In the genomic region with DNA sequence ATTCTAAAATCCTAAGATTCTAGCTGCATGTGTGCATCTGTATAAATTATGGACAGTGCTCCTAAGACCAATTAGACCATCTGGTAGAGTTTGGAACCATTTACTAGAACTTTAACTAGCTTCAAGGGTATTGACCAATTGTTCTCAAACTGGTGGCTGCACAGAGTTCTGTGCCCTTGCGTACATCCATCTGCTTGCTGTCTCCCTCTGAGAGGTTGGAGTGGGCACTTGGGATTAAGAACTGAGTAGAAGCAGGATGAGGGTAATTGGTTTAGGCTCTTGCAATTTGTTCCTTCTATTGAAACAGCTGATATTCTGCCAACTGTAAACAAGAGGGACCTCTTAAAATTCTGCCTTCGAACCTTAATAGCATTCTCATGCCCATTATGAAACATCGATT, we compare ENCODE assay signal across 26 mouse cellular contexts. TPM values are rescaled to one million over a fixed set of nuclear protein-coding genes. Genes with fewer than 3 reads are reported as not detected.
"Had no signal": no experiment of that assay in that cellular context is flagged by ENCODE, and none has a peak within 500 bp of the region (broad histone marks: within the 10 kb centered on the region; RNA-seq: fewer than 3 reads in every experiment).

No protein-coding gene starts in this region.

- H3K4me1 ChIP-seq: liver, embryonic 13.5 days; stomach, embryonic 15.5 days had no signal

- H3K27ac ChIP-seq: left cerebral cortex, adult 2 months; liver, embryonic 13.5 days; midbrain, embryonic 13.5 days; stomach, embryonic 15.5 days had no signal

- H3K27me3 ChIP-seq: liver, embryonic 13.5 days; midbrain, embryonic 13.5 days; stomach, embryonic 15.5 days had no signal

- H3K36me3 ChIP-seq: liver, embryonic 13.5 days; stomach, embryonic 15.5 days had no signal

- H3K9me3 ChIP-seq: liver, embryonic 13.5 days; midbrain, embryonic 13.5 days; stomach, embryonic 15.5 days had no signal

- H3K4me3 ChIP-seq: left cerebral cortex, adult 2 months; liver, embryonic 13.5 days; midbrain, embryonic 13.5 days; stomach, embryonic 15.5 days had no signal

- H3K9ac ChIP-seq: liver, embryonic 13.5 days; midbrain, embryonic 13.5 days; stomach, embryonic 15.5 days had no signal

- ATAC-seq: intestine, embryonic 16.5 days; midbrain, embryonic 13.5 days had no signal

- DNase-seq: kidney, adult 18-20 months; kidney, adult 9 months; kidney, postnatal 14 days; kidney, postnatal 4 days; layer of hippocampus, postnatal 36 days; liver, embryonic 13.5 days; lung, adult 2 months; lung, postnatal 14 days; lung, postnatal 4 days; retina, postnatal 1 day; right cerebral cortex, postnatal 25 days; spleen, adult 18-20 months; thymus, postnatal 25 days had no signal

- H3K4me2 ChIP-seq: liver, embryonic 13.5 days; midbrain, embryonic 13.5 days; stomach, embryonic 15.5 days had no signal

RNA-seq across cellular contexts. Expression of gene Soga3, which starts 11.7 kb away (rescaled TPM):
- total RNA-seq: liver, adult 2 months; megakaryocyte, adult 5-6 weeks; neutrophil, adult 5-6 weeks had no signal
- polyA plus RNA-seq: liver, adult 2 months had no signal

RNA-seq across cellular contexts. Expression of gene Gm49353, which starts 43.5 kb away (rescaled TPM):
- total RNA-seq: liver, adult 2 months; megakaryocyte, adult 5-6 weeks; neutrophil, adult 5-6 weeks had no signal
- polyA plus RNA-seq: kidney, embryonic 16.5 days; limb, embryonic 11.5 days; limb, embryonic 14.5 days; liver, adult 2 months; liver, embryonic 13.5 days; liver, embryonic 16.5 days; lung, adult 2 months; lung, embryonic 16.5 days; thymus, postnatal 0 days had no signal

RNA-seq across cellular contexts. Expression of gene 9330159F19Rik, which starts 56.1 kb away (rescaled TPM):
- total RNA-seq: megakaryocyte, adult 5-6 weeks had no signal
- polyA plus RNA-seq: liver, adult 2 months had no signal
